Mouse (Mus musculus) embryonic facial prominence, embryonic 11.5 days (tissue): Measurements from ENCODE around the gene Cep295nl. TPM values are rescaled to one million over a fixed set of nuclear protein-coding genes. Genes with fewer than 3 reads are reported as not detected.

Experiments used
- ATAC-seq: fragments of 200-750 bp; cut with Nextera tagmentation; replicated peaks from 2 replicates; pipeline ENCODE4 v1.8.0; 2017; ENCODE audit warnings: low read depth; ENCODE audit not compliant: insufficient number of reproducible peaks, low FRiP score, low TSS enrichment
- DNase-seq: peaks from one replicate; pipeline ENCODE4 v3.0.0-alpha.2; 2015; ENCODE audit warnings: low spot score
- H3K27ac ChIP-seq: fragments of 300-500 bp; sonication (generic); replicated peaks from 2 replicates; pipeline ENCODE4 v1.5.1; 2014; ENCODE audit warnings: mild to moderate bottlenecking, low read depth, low read length, control low read depth
- H3K27me3 ChIP-seq: fragments of 300-500 bp; sonication (generic); 2 replicates; pipeline ENCODE4 v1.6.1; 2014; ENCODE audit warnings: mild to moderate bottlenecking, low read length, moderate library complexity, mixed read lengths; ENCODE audit not compliant: control insufficient read depth, insufficient read depth
- H3K36me3 ChIP-seq: fragments of 300-500 bp; sonication (generic); replicated peaks from 2 replicates; pipeline ENCODE4 v1.6.1; 2014; ENCODE audit warnings: low read depth, mild to moderate bottlenecking, low read length, moderate library complexity, mixed read lengths; ENCODE audit not compliant: control insufficient read depth, insufficient read depth
- H3K4me1 ChIP-seq: fragments of 300-500 bp; sonication (generic); 2 replicates; pipeline ENCODE4 v1.6.1; 2014; ENCODE audit warnings: low read length, mixed read lengths; ENCODE audit not compliant: control insufficient read depth, insufficient read depth
- H3K4me2 ChIP-seq: fragments of 300-500 bp; sonication (generic); 2 replicates; pipeline ENCODE4 v1.6.1; 2014; ENCODE audit warnings: low read depth, mild to moderate bottlenecking, control low read depth, low read length, moderate library complexity
- H3K4me3 ChIP-seq: fragments of 300-500 bp; sonication (generic); 2 replicates; pipeline ENCODE4 v1.5.1; 2014; ENCODE audit warnings: low read depth, low read length, control low read depth
- H3K9ac ChIP-seq: fragments of 300-500 bp; sonication (generic); replicated peaks from 2 replicates; pipeline ENCODE4 v1.6.1; 2014; ENCODE audit warnings: mild to moderate bottlenecking, control low read depth, low read length
- H3K9me3 ChIP-seq: fragments of 300-500 bp; sonication (generic); replicated peaks from 2 replicates; pipeline ENCODE4 v1.6.1; 2016; ENCODE audit warnings: mild to moderate bottlenecking, low read length, inconsistent platforms, mixed read lengths; ENCODE audit not compliant: control insufficient read depth
- WGBS: fragments of 180-500 bp; shearing (Covaris S2); extraction: QIAGEN DNeasy Blood & Tissue Kit; methylation state at CpG from one replicate; pipeline ENCODE4 v1.1.7; 2014; 5-methylcytosine and 5-hydroxymethylcytosine counted together
- polyA plus RNA-seq: library from polyadenylated mRNA; unstranded; fragments of >200 nt; fragmentation: Nextera tagmentation; extraction: Ambion mirVana; gene quantifications from 2 replicates; pipeline ENCODE4 v1.2.1, GENCODE M21; 2014

The Cep295nl gene
- polyA plus RNA-seq, 1 experiment from 2014 or later, result 0.76 TPM

DNA sequence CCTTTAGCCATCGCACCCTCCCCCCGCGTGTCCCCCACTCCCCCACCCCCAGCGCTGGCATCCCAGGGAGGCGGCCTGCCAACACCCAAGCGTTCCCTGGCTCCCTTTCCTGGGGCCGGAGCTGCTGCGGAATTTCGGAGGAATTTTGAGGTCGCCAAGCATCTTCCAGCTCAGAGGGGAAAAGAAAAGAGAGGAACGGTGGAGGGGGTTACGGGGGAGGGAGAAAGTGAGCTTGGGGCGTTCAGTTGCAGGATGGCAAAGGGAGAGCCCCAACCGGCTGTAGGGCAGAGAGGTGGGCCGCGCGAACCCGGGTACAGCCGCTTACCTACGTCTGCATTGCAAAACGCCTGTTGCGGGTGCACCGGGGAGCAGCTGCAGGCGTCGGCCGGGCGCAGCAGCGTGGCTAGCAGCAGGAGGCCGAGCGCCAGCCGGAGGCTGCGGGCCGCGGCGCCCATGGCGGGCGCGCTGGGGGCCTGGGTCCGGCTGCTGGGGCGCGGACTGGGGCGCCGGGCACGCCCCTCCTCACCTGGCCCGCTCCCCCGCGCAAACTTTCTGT lies 12.4 kb upstream of the Cep295nl start:
- Histone ChIP-seq H3K9me3 (no peaks in the 10 kb centered on the region), H3K36me3 (no peaks in the 10 kb centered on the region), H3K27me3 (no peaks in the 10 kb centered on the region), H3K4me2 (peak overlapping the region; percentile 84), H3K27ac (peak overlapping the region; percentile 89), H3K4me1 (peaks cover 5% of the 10 kb centered on the region), H3K4me3 (peak overlapping the region; percentile 80), H3K9ac (peak overlapping the region; percentile 96)
- under 1% methylated on average over 35 of the region's 47 CpGs for WGBS
- no peak for DNase-seq
- peak; percentile 40 for ATAC-seq

DNA sequence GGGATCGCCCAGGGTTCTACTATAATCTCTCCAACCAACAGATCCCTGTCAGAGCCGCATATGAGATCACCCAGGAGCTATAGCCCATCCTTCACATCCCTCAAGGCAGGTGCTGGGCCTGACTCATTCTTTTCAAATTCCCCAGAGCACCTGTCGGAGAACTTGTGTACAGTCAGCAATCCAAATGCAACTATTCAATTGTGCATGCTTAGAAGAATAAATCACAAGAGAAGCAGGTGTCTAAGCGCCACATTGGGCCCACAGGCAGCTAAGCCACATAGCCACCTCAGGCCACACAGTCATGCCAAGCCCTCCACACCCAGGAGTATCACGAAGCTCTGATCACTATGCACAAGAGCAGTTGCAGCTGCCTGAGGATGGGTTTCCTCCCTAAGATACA lies 7.2 kb upstream of the Cep295nl start:
- Histone ChIP-seq H3K27me3 (no peaks in the 10 kb centered on the region), H3K4me2 (no peak overlapping the region), H3K4me1 (peaks cover 3% of the 10 kb centered on the region; the same call in 1 of the 2 replicates), H3K9me3 (no peaks in the 10 kb centered on the region), H3K4me3 (no peak overlapping the region), H3K9ac (no peak overlapping the region), H3K36me3 (no peaks in the 10 kb centered on the region), H3K27ac (no peak overlapping the region)
- ATAC-seq (no peak), DNase-seq (no peak)
- 94% methylated on average over 5 of the region's 5 CpGs for WGBS

DNA sequence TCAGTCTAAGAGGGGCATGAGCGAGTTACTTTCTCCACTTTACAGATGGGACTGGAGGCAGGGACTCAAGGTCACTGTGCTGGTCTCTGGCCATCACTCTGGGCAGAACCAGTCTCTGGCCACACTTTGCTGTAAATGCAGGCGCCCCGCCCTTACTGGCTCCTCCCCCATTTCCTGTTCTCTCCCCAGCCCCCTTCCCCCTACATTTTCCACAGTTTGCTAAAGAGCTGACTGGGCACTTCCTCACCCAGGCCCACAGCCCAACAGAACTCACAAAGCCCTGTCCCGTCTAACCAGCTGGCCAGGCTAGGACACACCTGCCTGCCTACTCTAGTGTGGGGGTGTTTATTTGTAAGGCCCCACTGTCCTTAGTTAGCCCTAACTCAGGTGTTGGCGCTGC lies 6.6 kb upstream of the Cep295nl start:
- Histone ChIP-seq H3K9ac (no peak overlapping the region), H3K4me1 (peaks cover 2% of the 10 kb centered on the region; the same call in 1 of the 2 replicates), H3K36me3 (no peaks in the 10 kb centered on the region), H3K9me3 (no peaks in the 10 kb centered on the region), H3K27ac (no peak overlapping the region), H3K4me2 (no peak overlapping the region), H3K4me3 (no peak overlapping the region), H3K27me3 (no peaks in the 10 kb centered on the region)
- ATAC-seq, result no peak; the same call in 1 of the 2 replicates
- 43% methylated on average over 5 of the region's 5 CpGs for WGBS
- DNase-seq, result no peak

DNA sequence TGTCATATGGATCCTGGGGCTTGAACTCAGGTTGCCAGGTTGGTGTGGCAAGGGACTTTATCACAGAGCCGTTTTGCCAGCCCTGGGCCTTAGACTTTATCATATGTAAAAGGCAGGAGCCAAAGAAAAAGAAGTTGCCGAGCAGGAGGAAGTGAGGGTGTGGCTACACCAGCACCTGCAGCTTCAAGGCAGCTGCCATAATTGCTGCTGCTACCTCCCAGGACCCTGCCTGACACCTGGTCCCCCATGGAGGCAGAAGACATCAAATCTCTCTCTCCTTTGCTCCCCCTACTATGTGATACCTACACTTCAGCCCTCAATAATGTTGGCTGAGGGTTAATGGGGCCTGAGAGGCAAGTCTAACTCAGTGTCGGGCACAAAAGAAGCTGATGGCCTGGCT lies 6.1 kb upstream of the Cep295nl start:
- Histone ChIP-seq H3K27ac (no peak overlapping the region), H3K36me3 (no peaks in the 10 kb centered on the region), H3K4me3 (no peak overlapping the region), H3K9ac (no peak overlapping the region), H3K4me2 (no peak overlapping the region), H3K4me1 (no peaks in the 10 kb centered on the region; the same call in 1 of the 2 replicates), H3K27me3 (no peaks in the 10 kb centered on the region), H3K9me3 (no peaks in the 10 kb centered on the region)
- DNase-seq, result no peak
- 73% methylated on average over 3 of the region's 3 CpGs for WGBS
- no peak for ATAC-seq

- no peak overlapping the region for H3K4me3 ChIP-seq
- DNase-seq (no peak), ATAC-seq (no peak)
- no peaks in the 10 kb centered on the region for H3K36me3 ChIP-seq
- H3K27me3 ChIP-seq, result no peaks in the 10 kb centered on the region
- no peaks in the 10 kb centered on the region for H3K9me3 ChIP-seq
- H3K4me2 ChIP-seq, result no peak overlapping the region
- no peak overlapping the region for H3K9ac ChIP-seq
- no peak overlapping the region for H3K27ac ChIP-seq
- H3K4me1 ChIP-seq, result no peaks in the 10 kb centered on the region
- WGBS, result 89% methylated on average over 12 of the region's 12 CpGs
These were observed 5.6 kb upstream of the Cep295nl start for GRCm38 (mm10) chr11:118347911-118348310.

- Histone ChIP-seq H3K27me3 (no peaks in the 10 kb centered on the region), H3K4me2 (no peak overlapping the region), H3K4me1 (no peaks in the 10 kb centered on the region), H3K4me3 (no peak overlapping the region), H3K27ac (no peak overlapping the region), H3K9ac (no peak overlapping the region), H3K9me3 (no peaks in the 10 kb centered on the region), H3K36me3 (no peaks in the 10 kb centered on the region)
- ATAC-seq (no peak), DNase-seq (no peak)
- WGBS, result 96% methylated on average over 2 of the region's 2 CpGs
These were observed 5.1 kb upstream of the Cep295nl start for GRCm38 (mm10) chr11:118347391-118347790.

DNA sequence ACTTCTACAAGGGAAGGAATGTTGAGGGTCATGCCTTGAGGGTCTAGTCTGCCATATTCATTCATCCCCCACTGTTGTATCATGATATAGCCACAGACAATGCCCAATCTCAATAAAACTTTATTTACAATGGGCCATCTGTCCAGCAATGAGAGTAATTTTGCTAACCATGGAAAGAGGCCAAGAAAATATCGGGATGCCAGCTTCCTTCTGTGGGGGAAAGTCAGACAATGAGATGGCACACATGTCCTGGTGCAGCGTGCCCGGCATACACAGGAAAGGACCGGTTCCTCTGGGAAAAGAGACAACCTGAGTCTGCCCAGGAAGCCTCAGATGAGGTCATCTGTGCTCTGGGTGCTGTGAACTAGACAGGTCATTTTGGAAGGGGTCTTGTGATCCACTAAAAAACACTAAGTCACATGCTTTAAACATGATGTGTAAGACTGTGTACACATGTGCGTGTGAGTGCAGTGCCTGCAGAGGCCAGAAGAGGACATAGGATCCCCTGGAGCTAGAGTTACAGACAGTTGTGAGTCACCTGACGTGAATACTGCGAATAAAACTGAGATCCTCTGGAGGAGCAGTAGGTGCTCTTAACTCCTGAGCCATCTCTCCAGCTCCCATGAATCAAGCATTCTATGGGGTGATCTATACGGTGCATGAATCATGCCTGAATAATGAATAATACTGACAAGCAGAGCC lies 4.2 kb upstream of the Cep295nl start:
- H3K4me2 ChIP-seq, result no peak overlapping the region
- no peak overlapping the region for H3K27ac ChIP-seq
- H3K27me3 ChIP-seq, result no peaks in the 10 kb centered on the region
- 87% methylated on average over 8 of the region's 8 CpGs for WGBS
- no peak for ATAC-seq
- no peak overlapping the region for H3K4me3 ChIP-seq
- no peaks in the 10 kb centered on the region for H3K36me3 ChIP-seq
- no peak for DNase-seq
- no peak overlapping the region for H3K9ac ChIP-seq
- H3K4me1 ChIP-seq, result no peaks in the 10 kb centered on the region
- H3K9me3 ChIP-seq, result no peaks in the 10 kb centered on the region

- Histone ChIP-seq H3K4me1 (no peaks in the 10 kb centered on the region), H3K4me2 (no peak overlapping the region), H3K27ac (no peak overlapping the region), H3K9me3 (no peaks in the 10 kb centered on the region), H3K36me3 (no peaks in the 10 kb centered on the region), H3K27me3 (no peaks in the 10 kb centered on the region), H3K9ac (no peak overlapping the region), H3K4me3 (no peak overlapping the region)
- ATAC-seq, result no peak
- WGBS, result 65% methylated on average over 4 of the region's 4 CpGs
- DNase-seq, result peak; percentile 30
These were observed 3.4 kb upstream of the Cep295nl start for GRCm38 (mm10) chr11:118345693-118346092.
